Mouse (Mus musculus): ENCODE data around the gene Gja10. TPM values are rescaled to one million over a fixed set of nuclear protein-coding genes. Genes with fewer than 3 reads are reported as not detected.
A peak's percentile ranks its signal among the peaks of the same experiment; 100 is the strongest.

Gene Gja10
- not detected in 2 replicates for polyA plus RNA-seq (2014; fragmentation: Nextera tagmentation; extraction: Ambion mirVana)

- Histone ChIP-seq H3K4me1 (replicated peaks; ENCODE audit: control insufficient read depth, insufficient read depth, low read length) (no peaks in the 10 kb centered on the region), H3K9me3 (ENCODE audit: control insufficient read depth, low read length) (no peaks in the 10 kb centered on the region), H3K4me3 (ENCODE audit: low read depth, low read length) (no peak within 1 kb of the TSS), H3K4me2 (replicated peaks; ENCODE audit: low read depth, low read length) (no peak within 1 kb of the TSS), H3K9ac (ENCODE audit: low read depth, low read length) (no peak within 1 kb of the TSS), H3K27ac (ENCODE audit: low read depth, low read length) (no peak within 1 kb of the TSS), H3K36me3 (ENCODE audit: control insufficient read depth, insufficient read depth, low read length) (no peaks in the 10 kb centered on the region), H3K27me3 (ENCODE audit: control insufficient read depth, insufficient read depth, low read length) (no peaks in the 10 kb centered on the region)
- ATAC-seq (ENCODE audit: low FRiP score): no peak
- no peak for DNase-seq (ENCODE audit: low spot score)
- WGBS: 69% methylated on average over 3 of the region's 3 CpGs
These were observed at the start of gene Gja10 for GRCm38 (mm10) chr4:32602660-32603059. TSS of gene Gja10 (minus strand) at chr4:32602760.

- Histone ChIP-seq H3K9me3 (ENCODE audit: control insufficient read depth, low read length) (no peaks in the 10 kb centered on the region), H3K4me1 (replicated peaks; ENCODE audit: control insufficient read depth, insufficient read depth, low read length) (no peaks in the 10 kb centered on the region), H3K36me3 (ENCODE audit: control insufficient read depth, insufficient read depth, low read length) (no peaks in the 10 kb centered on the region; the same call in 1 of the 2 replicates), H3K27me3 (ENCODE audit: control insufficient read depth, insufficient read depth, low read length) (no peaks in the 10 kb centered on the region), H3K4me2 (replicated peaks; ENCODE audit: low read depth, low read length) (no peak overlapping the region), H3K27ac (ENCODE audit: low read depth, low read length) (no peak overlapping the region), H3K4me3 (ENCODE audit: low read depth, low read length) (no peak overlapping the region), H3K9ac (ENCODE audit: low read depth, low read length) (no peak overlapping the region)
- WGBS: 84% methylated on average over 5 of the region's 5 CpGs
- no peak for ATAC-seq (ENCODE audit: low FRiP score)
- DNase-seq (ENCODE audit: low spot score): no peak
These were observed 49.1 kb upstream of the Gja10 start for GRCm38 (mm10) chr4:32651669-32652068.

- no peak overlapping the region for H3K9ac ChIP-seq (ENCODE audit: low read depth, low read length)
- H3K4me3 ChIP-seq (ENCODE audit: low read depth, low read length): no peak overlapping the region
- H3K9me3 ChIP-seq (ENCODE audit: control insufficient read depth, low read length): no peaks in the 10 kb centered on the region
- H3K4me1 ChIP-seq (replicated peaks; ENCODE audit: control insufficient read depth, insufficient read depth, low read length): no peaks in the 10 kb centered on the region
- H3K27me3 ChIP-seq (ENCODE audit: control insufficient read depth, insufficient read depth, low read length): no peaks in the 10 kb centered on the region
- no peak overlapping the region for H3K27ac ChIP-seq (ENCODE audit: low read depth, low read length)
- ATAC-seq (ENCODE audit: low FRiP score) (no peak), DNase-seq (ENCODE audit: low spot score) (no peak)
- H3K36me3 ChIP-seq (ENCODE audit: control insufficient read depth, insufficient read depth, low read length): no peaks in the 10 kb centered on the region
- no peak overlapping the region for H3K4me2 ChIP-seq (replicated peaks; ENCODE audit: low read depth, low read length)
These were observed 19.1 kb upstream of the Gja10 start for GRCm38 (mm10) chr4:32621637-32622036.

- WGBS: under 1% methylated on average over 65 of the region's 67 CpGs
- ATAC-seq (ENCODE audit: low FRiP score) (peak; percentile 100), DNase-seq (ENCODE audit: low spot score) (peak; percentile 99)
These were observed 12.7 kb upstream of the Gja10 start, which contains the start of gene Casp8ap2 for GRCm38 (mm10) chr4:32615034-32615881. TSS of gene Casp8ap2 (plus strand) at chr4:32615451.

GRCm38 (mm10) chr4:32601135-32601534 is 1.4 kb downstream of the Gja10 start:
- no peaks in the 10 kb centered on the region for H3K36me3 ChIP-seq (ENCODE audit: control insufficient read depth, insufficient read depth, low read length)
- no peak overlapping the region for H3K4me3 ChIP-seq (ENCODE audit: low read depth, low read length)
- H3K27ac ChIP-seq (ENCODE audit: low read depth, low read length): no peak overlapping the region
- DNase-seq (ENCODE audit: low spot score) (peak; percentile 74), ATAC-seq (ENCODE audit: low FRiP score) (no peak)
- no peak overlapping the region for H3K4me2 ChIP-seq (replicated peaks; ENCODE audit: low read depth, low read length)
- no peaks in the 10 kb centered on the region for H3K27me3 ChIP-seq (ENCODE audit: control insufficient read depth, insufficient read depth, low read length)
- 30% methylated on average over 12 of the region's 12 CpGs for WGBS
- no peak overlapping the region for H3K9ac ChIP-seq (ENCODE audit: low read depth, low read length)
- no peaks in the 10 kb centered on the region for H3K9me3 ChIP-seq (ENCODE audit: control insufficient read depth, low read length)
- no peaks in the 10 kb centered on the region for H3K4me1 ChIP-seq (replicated peaks; ENCODE audit: control insufficient read depth, insufficient read depth, low read length)

More at GRCm38 (mm10) chr4:32615034-32615881, 12.7 kb upstream of the Gja10 start, which contains the start of gene Casp8ap2:
- Histone ChIP-seq H3K9me3 (ENCODE audit: control insufficient read depth, low read length) (no peaks in the 10 kb centered on the region), H3K36me3 (ENCODE audit: control insufficient read depth, insufficient read depth, low read length) (no peaks in the 10 kb centered on the region), H3K4me2 (replicated peaks; ENCODE audit: low read depth, low read length) (peak within 1 kb of the TSS; percentile 54), H3K27ac (ENCODE audit: low read depth, low read length) (peak within 1 kb of the TSS; percentile 61), H3K4me3 (ENCODE audit: low read depth, low read length) (peak within 1 kb of the TSS; percentile 73), H3K9ac (ENCODE audit: low read depth, low read length) (peak within 1 kb of the TSS; percentile 82), H3K4me1 (replicated peaks; ENCODE audit: control insufficient read depth, insufficient read depth, low read length) (no peaks in the 10 kb centered on the region), H3K27me3 (ENCODE audit: control insufficient read depth, insufficient read depth, low read length) (no peaks in the 10 kb centered on the region)

GRCm38 (mm10) chr4:32588237-32588636 is 14.3 kb downstream of the Gja10 start:
- no peaks in the 10 kb centered on the region for H3K4me1 ChIP-seq (replicated peaks; ENCODE audit: control insufficient read depth, insufficient read depth, low read length)
- H3K4me2 ChIP-seq (replicated peaks; ENCODE audit: low read depth, low read length): no peak overlapping the region
- H3K9ac ChIP-seq (ENCODE audit: low read depth, low read length): no peak overlapping the region
- DNase-seq (ENCODE audit: low spot score) (no peak), ATAC-seq (ENCODE audit: low FRiP score) (no peak)
- H3K27me3 ChIP-seq (ENCODE audit: control insufficient read depth, insufficient read depth, low read length): no peaks in the 10 kb centered on the region
- H3K27ac ChIP-seq (ENCODE audit: low read depth, low read length): no peak overlapping the region
- no peaks in the 10 kb centered on the region for H3K9me3 ChIP-seq (ENCODE audit: control insufficient read depth, low read length)
- H3K36me3 ChIP-seq (ENCODE audit: control insufficient read depth, insufficient read depth, low read length): no peaks in the 10 kb centered on the region
- 89% methylated on average over 6 of the region's 6 CpGs for WGBS
- no peak overlapping the region for H3K4me3 ChIP-seq (ENCODE audit: low read depth, low read length)

- H3K9ac ChIP-seq (ENCODE audit: low read depth, low read length): no peak overlapping the region
- no peak for ATAC-seq (ENCODE audit: low FRiP score)
- H3K4me3 ChIP-seq (ENCODE audit: low read depth, low read length): no peak overlapping the region
- H3K36me3 ChIP-seq (ENCODE audit: control insufficient read depth, insufficient read depth, low read length): no peaks in the 10 kb centered on the region
- 84% methylated on average over 5 of the region's 5 CpGs for WGBS
- no peak for DNase-seq (ENCODE audit: low spot score)
- no peak overlapping the region for H3K4me2 ChIP-seq (replicated peaks; ENCODE audit: low read depth, low read length)
- H3K27ac ChIP-seq (ENCODE audit: low read depth, low read length): no peak overlapping the region
- no peaks in the 10 kb centered on the region for H3K9me3 ChIP-seq (ENCODE audit: control insufficient read depth, low read length)
- H3K27me3 ChIP-seq (ENCODE audit: control insufficient read depth, insufficient read depth, low read length): no peaks in the 10 kb centered on the region
- no peaks in the 10 kb centered on the region for H3K4me1 ChIP-seq (replicated peaks; ENCODE audit: control insufficient read depth, insufficient read depth, low read length)
These were observed 15.0 kb downstream of the Gja10 start for GRCm38 (mm10) chr4:32587543-32587942.

GRCm38 (mm10) chr4:32586596-32586995 is 16.0 kb downstream of the Gja10 start:
- no peak overlapping the region for H3K4me3 ChIP-seq (ENCODE audit: low read depth, low read length)
- no peaks in the 10 kb centered on the region for H3K9me3 ChIP-seq (ENCODE audit: control insufficient read depth, low read length)
- H3K36me3 ChIP-seq (ENCODE audit: control insufficient read depth, insufficient read depth, low read length): no peaks in the 10 kb centered on the region
- no peak for ATAC-seq (ENCODE audit: low FRiP score)
- 17% methylated on average over 9 of the region's 9 CpGs for WGBS
- H3K27ac ChIP-seq (ENCODE audit: low read depth, low read length): no peak overlapping the region
- no peaks in the 10 kb centered on the region for H3K4me1 ChIP-seq (replicated peaks; ENCODE audit: control insufficient read depth, insufficient read depth, low read length)
- DNase-seq (ENCODE audit: low spot score): peak; percentile 73
- no peaks in the 10 kb centered on the region for H3K27me3 ChIP-seq (ENCODE audit: control insufficient read depth, insufficient read depth, low read length)
- no peak overlapping the region for H3K9ac ChIP-seq (ENCODE audit: low read depth, low read length)
- H3K4me2 ChIP-seq (replicated peaks; ENCODE audit: low read depth, low read length): no peak overlapping the region

GRCm38 (mm10) chr4:32584181-32584580 is 18.4 kb downstream of the Gja10 start:
- Histone ChIP-seq H3K4me1 (replicated peaks; ENCODE audit: control insufficient read depth, insufficient read depth, low read length) (no peaks in the 10 kb centered on the region; the same call in 1 of the 2 replicates), H3K9me3 (ENCODE audit: control insufficient read depth, low read length) (no peaks in the 10 kb centered on the region), H3K4me3 (ENCODE audit: low read depth, low read length) (no peak overlapping the region), H3K4me2 (replicated peaks; ENCODE audit: low read depth, low read length) (no peak overlapping the region), H3K36me3 (ENCODE audit: control insufficient read depth, insufficient read depth, low read length) (no peaks in the 10 kb centered on the region), H3K9ac (ENCODE audit: low read depth, low read length) (no peak overlapping the region), H3K27me3 (ENCODE audit: control insufficient read depth, insufficient read depth, low read length) (no peaks in the 10 kb centered on the region), H3K27ac (ENCODE audit: low read depth, low read length) (no peak overlapping the region)
- no peak for DNase-seq (ENCODE audit: low spot score)
- WGBS: 74% methylated on average over 6 of the region's 6 CpGs
- no peak for ATAC-seq (ENCODE audit: low FRiP score)
